Mouse (Mus musculus) midbrain, embryonic 16.5 days (tissue): ENCODE results near the gene Rap1b. TPM values are rescaled to one million over a fixed set of nuclear protein-coding genes. Genes with fewer than 3 reads are reported as not detected.

ENCODE experiments used
- ATAC-seq: fragments of 200-750 bp; cut with Nextera tagmentation; 2 replicates; pipeline ENCODE4 v1.8.0; 2017; ENCODE audit warnings: moderate TSS enrichment
- H3K27ac ChIP-seq: fragments of 300-500 bp; sonication (generic); 2 replicates; pipeline ENCODE4 v1.5.1; 2014; ENCODE audit warnings: mild to moderate bottlenecking, low read length, mixed read lengths
- H3K27me3 ChIP-seq: fragments of 300-500 bp; sonication (generic); 2 replicates; pipeline ENCODE4 v1.6.1; 2014; ENCODE audit warnings: low read depth, low read length, mixed read lengths; ENCODE audit not compliant: control insufficient read depth, insufficient read depth
- H3K36me3 ChIP-seq: fragments of 300-500 bp; sonication (generic); 2 replicates; pipeline ENCODE4 v1.6.1; 2014; ENCODE audit warnings: mild to moderate bottlenecking, low read length, moderate library complexity, mixed read lengths; ENCODE audit not compliant: control insufficient read depth, insufficient read depth
- H3K4me1 ChIP-seq: fragments of 300-500 bp; sonication (generic); 2 replicates; pipeline ENCODE4 v1.6.1; 2014; ENCODE audit warnings: mild to moderate bottlenecking, low read length, mixed read lengths; ENCODE audit not compliant: control insufficient read depth, insufficient read depth
- H3K4me2 ChIP-seq: fragments of 300-500 bp; sonication (generic); 2 replicates; pipeline ENCODE4 v1.6.1; 2014; ENCODE audit warnings: mild to moderate bottlenecking, low read length, mixed read lengths
- H3K4me3 ChIP-seq: fragments of 300-500 bp; sonication (generic); 2 replicates; pipeline ENCODE4 v1.5.1; 2014; ENCODE audit warnings: low read depth, mild to moderate bottlenecking, low read length, moderate library complexity, mixed read lengths
- H3K9ac ChIP-seq: fragments of 300-500 bp; sonication (generic); 2 replicates; pipeline ENCODE4 v1.6.1; 2014; ENCODE audit warnings: low read depth, low read length, mixed read lengths
- H3K9me3 ChIP-seq: fragments of 300-500 bp; sonication (generic); replicated peaks from 2 replicates; pipeline ENCODE4 v1.6.1; 2014; ENCODE audit warnings: mild to moderate bottlenecking, low read length, mixed read lengths; ENCODE audit not compliant: control insufficient read depth, poor library complexity, severe bottlenecking
- WGBS: fragments of 180-500 bp; shearing (Covaris S2); extraction: QIAGEN DNeasy Blood & Tissue Kit; methylation state at CpG from one replicate; pipeline ENCODE4 v1.1.7; 2014; 5-methylcytosine and 5-hydroxymethylcytosine counted together
- polyA plus RNA-seq: library from polyadenylated mRNA; unstranded; fragments of >200 nt; fragmentation: Nextera tagmentation; extraction: Ambion mirVana; gene quantifications from 2 replicates; pipeline ENCODE4 v1.2.1, GENCODE M21; 2015

Rap1b gene
- polyA plus RNA-seq, 1 experiment from 2014 or later: 171 TPM

- no peaks in the 10 kb centered on the region for H3K4me1 ChIP-seq
- WGBS: 94% methylated on average over 11 of the region's 11 CpGs
- no peak overlapping the region for H3K4me3 ChIP-seq
- H3K4me2 ChIP-seq: no peak overlapping the region
- no peak for ATAC-seq
- no peaks in the 10 kb centered on the region for H3K27me3 ChIP-seq
- no peak overlapping the region for H3K27ac ChIP-seq
- no peaks in the 10 kb centered on the region for H3K36me3 ChIP-seq
- H3K9me3 ChIP-seq: no peaks in the 10 kb centered on the region
- H3K9ac ChIP-seq: no peak overlapping the region
These were observed 46.0 kb downstream of the Rap1b start for GRCm38 (mm10) chr10:117799806-117800205.

GRCm38 (mm10) chr10:117798436-117799035 is 47.3 kb downstream of the Rap1b start:
- Histone ChIP-seq H3K9ac (no peak overlapping the region), H3K4me2 (no peak overlapping the region), H3K4me1 (no peaks in the 10 kb centered on the region), H3K36me3 (no peaks in the 10 kb centered on the region), H3K27ac (no peak overlapping the region), H3K4me3 (no peak overlapping the region), H3K27me3 (no peaks in the 10 kb centered on the region), H3K9me3 (no peaks in the 10 kb centered on the region)
- ATAC-seq: no peak
- WGBS: 87% methylated on average over 6 of the region's 6 CpGs

GRCm38 (mm10) chr10:117797684-117798083 is 48.2 kb downstream of the Rap1b start:
- H3K4me1 ChIP-seq: peaks cover 3% of the 10 kb centered on the region; the same call in 1 of the 2 replicates
- H3K4me2 ChIP-seq: no peak overlapping the region
- no peak for ATAC-seq
- H3K27ac ChIP-seq: no peak overlapping the region
- 79% methylated on average over 7 of the region's 7 CpGs for WGBS
- H3K4me3 ChIP-seq: no peak overlapping the region
- no peaks in the 10 kb centered on the region for H3K9me3 ChIP-seq
- H3K27me3 ChIP-seq: no peaks in the 10 kb centered on the region
- H3K36me3 ChIP-seq: no peaks in the 10 kb centered on the region
- H3K9ac ChIP-seq: no peak overlapping the region

GRCm38 (mm10) chr10:117797106-117797505 is 48.7 kb downstream of the Rap1b start:
- Histone ChIP-seq H3K36me3 (no peaks in the 10 kb centered on the region), H3K4me2 (no peak overlapping the region), H3K4me1 (peaks cover 3% of the 10 kb centered on the region; the same call in 1 of the 2 replicates), H3K27ac (no peak overlapping the region), H3K27me3 (no peaks in the 10 kb centered on the region), H3K9ac (no peak overlapping the region), H3K9me3 (no peaks in the 10 kb centered on the region), H3K4me3 (no peak overlapping the region)
- ATAC-seq: no peak
- WGBS: 91% methylated on average over 12 of the region's 12 CpGs

- Histone ChIP-seq H3K27ac (no peak overlapping the region), H3K4me2 (no peak overlapping the region), H3K9me3 (no peaks in the 10 kb centered on the region), H3K4me3 (no peak overlapping the region), H3K27me3 (no peaks in the 10 kb centered on the region), H3K36me3 (no peaks in the 10 kb centered on the region), H3K4me1 (peaks cover 11% of the 10 kb centered on the region), H3K9ac (no peak overlapping the region)
- no peak for ATAC-seq
- WGBS: 95% methylated on average over 7 of the region's 7 CpGs
These were observed 49.7 kb downstream of the Rap1b start for GRCm38 (mm10) chr10:117796181-117796580.

GRCm38 (mm10) chr10:117795206-117795605 is 50.6 kb downstream of the Rap1b start:
- 75% methylated on average over 4 of the region's 4 CpGs for WGBS

GRCm38 (mm10) chr10:117793436-117794030 is 52.3 kb downstream of the Rap1b start:
- no peaks in the 10 kb centered on the region for H3K27me3 ChIP-seq
- no peaks in the 10 kb centered on the region for H3K9me3 ChIP-seq
- H3K4me1 ChIP-seq: peaks cover 13% of the 10 kb centered on the region
- H3K9ac ChIP-seq: no peak overlapping the region
- no peak overlapping the region for H3K4me3 ChIP-seq
- H3K27ac ChIP-seq: no peak overlapping the region
- H3K36me3 ChIP-seq: no peaks in the 10 kb centered on the region
- 84% methylated on average over 11 of the region's 11 CpGs for WGBS
- ATAC-seq: no peak
- peak overlapping the region; percentile 70 for H3K4me2 ChIP-seq

More at GRCm38 (mm10) chr10:117795206-117795605, 50.6 kb downstream of the Rap1b start:
- no peak overlapping the region for H3K9ac ChIP-seq
- no peaks in the 10 kb centered on the region for H3K36me3 ChIP-seq
- H3K4me3 ChIP-seq: no peak overlapping the region
- no peak overlapping the region for H3K4me2 ChIP-seq
- ATAC-seq: no peak
- H3K4me1 ChIP-seq: peaks cover 13% of the 10 kb centered on the region
- no peak overlapping the region for H3K27ac ChIP-seq
- no peaks in the 10 kb centered on the region for H3K27me3 ChIP-seq
- no peaks in the 10 kb centered on the region for H3K9me3 ChIP-seq

GRCm38 (mm10) chr10:117792141-117793091 is 53.4 kb downstream of the Rap1b start, which contains the start of gene Nup107:
Gene Nup107 (minus strand): TSS chr10:117792705.
- WGBS: under 1% methylated on average over 75 of the region's 75 CpGs

More at GRCm38 (mm10) chr10:117792141-117793091, 53.4 kb downstream of the Rap1b start, which contains the start of gene Nup107:
- ATAC-seq: peak; percentile 97
- H3K9ac ChIP-seq: peak within 1 kb of the TSS; percentile 74
- H3K36me3 ChIP-seq: no peaks in the 10 kb centered on the region
- peak within 1 kb of the TSS; percentile 76; the same call in 1 of the 2 replicates for H3K27ac ChIP-seq
- H3K4me2 ChIP-seq: peak within 1 kb of the TSS; percentile 83
- H3K4me1 ChIP-seq: peaks cover 13% of the 10 kb centered on the region
- no peaks in the 10 kb centered on the region for H3K9me3 ChIP-seq
- peak within 1 kb of the TSS; percentile 89 for H3K4me3 ChIP-seq
- H3K27me3 ChIP-seq: no peaks in the 10 kb centered on the region
